Mouse (Mus musculus): ENCODE data around the gene Brd1.

DNA sequence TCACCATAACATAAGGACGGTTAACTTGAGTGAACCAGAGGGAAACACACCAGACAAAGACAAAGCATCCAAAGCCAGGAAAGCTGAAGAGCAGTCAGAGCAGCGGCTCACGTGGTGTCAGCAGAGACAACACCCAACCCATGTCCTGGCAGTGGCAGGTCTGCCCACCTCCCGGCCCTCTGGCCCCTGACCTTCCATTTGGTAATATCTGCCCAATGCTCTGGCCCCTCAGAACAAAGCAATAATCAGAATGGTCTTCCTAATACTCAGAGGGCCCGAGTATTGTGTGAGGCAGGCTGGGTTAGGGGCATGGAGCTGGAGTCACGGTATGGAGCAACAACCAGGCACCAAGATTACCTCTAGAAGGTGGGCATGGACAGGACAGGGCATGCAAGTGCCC, 10.8 kb downstream of the Brd1 start:
- TF ChIP-seq CTCF (IDR thresholded peaks at IDR 0.05; ENCODE audit: low read depth) (no peak), EP300 (IDR thresholded peaks at IDR 0.05; ENCODE audit: low read depth) (no peak)

Data from heart, postnatal 0 days (tissue).